Mouse (Mus musculus) heart, adult 2 months (tissue): ENCODE measurements around the gene Pax7. TPM values are rescaled to one million over a fixed set of nuclear protein-coding genes. Genes with fewer than 3 reads are reported as not detected.

ENCODE experiments used
- DNase-seq, 2 experiments: peaks; one replicate each; pipeline ENCODE4 v3.0.0; 2021
- H3K27ac ChIP-seq: fragments of 200-600 bp; 2 replicates; pipeline ENCODE4 v1.8.1; 2022
- H3K27me3 ChIP-seq: fragments of 200-500 bp; 2 replicates; pipeline ENCODE4 v1.6.1; 2012; ENCODE audit warnings: mild to moderate bottlenecking, low read length, inconsistent platforms, mixed read lengths; ENCODE audit not compliant: control insufficient read depth, insufficient read depth
- H3K36me3 ChIP-seq: fragments of 200-500 bp; 2 replicates; pipeline ENCODE4 v1.6.1; 2012; ENCODE audit warnings: low read length, inconsistent platforms; ENCODE audit not compliant: control insufficient read depth, insufficient read depth
- H3K4me1 ChIP-seq: fragments of 200-500 bp; 2 replicates; pipeline ENCODE4 v1.6.1; 2011; ENCODE audit warnings: low read length; ENCODE audit not compliant: control insufficient read depth, insufficient read depth
- H3K4me3 ChIP-seq: fragments of 200-600 bp; 2 replicates; pipeline ENCODE4 v1.8.1; 2022
- H3K79me2 ChIP-seq: fragments of 200-500 bp; replicated peaks from 2 replicates; pipeline ENCODE4 v1.6.1; 2012; ENCODE audit warnings: mild to moderate bottlenecking, inconsistent platforms, low read length, moderate library complexity, mixed read lengths; ENCODE audit not compliant: control insufficient read depth, insufficient read depth
- H3K9ac ChIP-seq: fragments of 200-500 bp; 2 replicates; pipeline ENCODE4 v1.6.1; 2012; ENCODE audit warnings: low read depth, mild to moderate bottlenecking, control low read depth, inconsistent platforms, low read length, mixed read lengths
- CTCF ChIP-seq: fragments of 200-600 bp; IDR thresholded peaks from 2 replicates; pipeline ENCODE4 v1.8.1; 2022; ENCODE audit warnings: antibody characterized with exemption, mild to moderate bottlenecking, moderate library complexity
- EP300 ChIP-seq: fragments of 200-500 bp; IDR thresholded peaks from 2 replicates; pipeline ENCODE4 v1.6.1; 2011; ENCODE audit warnings: low read depth, low read length, control low read depth; ENCODE audit not compliant: insufficient read depth
- POLR2A ChIP-seq: fragments of 200-500 bp; IDR thresholded peaks from 2 replicates; pipeline ENCODE4 v1.6.1; 2011; ENCODE audit warnings: mild to moderate bottlenecking, low read depth, low read length, control low read depth; ENCODE audit not compliant: insufficient read depth
- WGBS: fragments of 180-500 bp; shearing (Covaris S2); methylation state at CpG from one replicate; pipeline ENCODE4 v1.1.7; 2018; 5-methylcytosine and 5-hydroxymethylcytosine counted together
- intact Hi-C: fragments of 180-260 bp; cut with DNase I; formaldehyde crosslinking; loops from one replicate; pipeline ENCODE4 v1.15.1; 2025
- polyA plus RNA-seq: library from polyadenylated mRNA; depleted of rRNA; stranded (reverse); fragments of >200 nt; gene quantifications from 2 replicates; pipeline ENCODE4 v1.2.3, GENCODE M21; 2012
- total RNA-seq, 2 experiments: library from RNA; stranded (reverse); gene quantifications; 2 replicates each; pipeline ENCODE4 v1.2.3; 2021

Pax7 gene
- total and polyA plus RNA-seq, 3 experiments = not detected

- Histone ChIP-seq H3K27me3 (no peaks in the 10 kb centered on the region), H3K4me3 (no peak overlapping the region), H3K4me1 (no peaks in the 10 kb centered on the region), H3K27ac (no peak overlapping the region), H3K79me2 (no peaks in the 10 kb centered on the region), H3K36me3 (no peaks in the 10 kb centered on the region), H3K9ac (no peak overlapping the region)
- TF ChIP-seq POLR2A (no peak), EP300 (no peak), CTCF (no peak)
- 71% methylated on average over 10 of the region's 10 CpGs for WGBS
- no peak for DNase-seq
- intact Hi-C loops = no loop called here
Measured at GRCm38 (mm10) chr4:139716477-139717169, 116.7 kb downstream of the Pax7 start.

DNA sequence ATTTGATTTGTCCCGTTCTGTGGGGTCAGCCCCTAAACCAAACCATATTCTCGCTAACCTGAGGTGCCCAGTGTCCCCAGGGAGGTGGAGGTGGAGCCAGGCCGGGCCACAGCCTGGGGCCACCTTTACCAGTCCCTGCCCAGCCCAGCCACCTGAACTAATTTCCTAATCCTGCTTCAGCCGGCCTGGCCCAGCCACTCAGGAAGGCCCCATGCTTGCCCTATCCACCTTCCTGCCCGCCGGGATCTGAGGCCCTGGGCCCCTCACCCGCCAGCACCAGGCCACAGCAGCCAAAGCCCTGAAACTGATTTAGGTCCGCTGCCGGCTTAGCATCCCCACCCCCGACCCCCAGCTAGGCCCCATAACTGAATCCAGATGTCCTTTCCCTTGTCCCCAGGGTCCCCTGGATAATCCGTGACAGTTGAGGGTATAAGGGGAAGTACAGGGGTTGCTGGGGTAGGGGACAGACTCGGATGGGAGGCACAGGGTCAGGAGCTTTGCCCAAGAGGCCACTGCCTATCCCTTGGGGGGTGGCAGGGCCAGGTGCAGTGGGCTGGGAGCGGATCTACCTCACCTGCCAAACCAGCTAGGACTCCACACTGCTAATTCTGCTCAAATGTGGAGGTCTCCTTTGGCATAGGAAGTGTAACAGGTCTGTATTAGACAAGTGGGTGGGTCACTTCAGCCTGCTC, 117.9 kb downstream of the Pax7 start:
- WGBS = 32% methylated on average over 13 of the region's 13 CpGs
- DNase-seq = no peak
- TF ChIP-seq EP300 = no peak
- no peak for TF ChIP-seq CTCF
- no peak for TF ChIP-seq POLR2A
- Histone ChIP-seq H3K4me1 (no peaks in the 10 kb centered on the region), H3K4me3 (no peak overlapping the region), H3K27ac (no peak overlapping the region), H3K9ac (no peak overlapping the region), H3K27me3 (no peaks in the 10 kb centered on the region), H3K79me2 (no peaks in the 10 kb centered on the region), H3K36me3 (no peaks in the 10 kb centered on the region)
- intact Hi-C loops = no loop called here

DNA sequence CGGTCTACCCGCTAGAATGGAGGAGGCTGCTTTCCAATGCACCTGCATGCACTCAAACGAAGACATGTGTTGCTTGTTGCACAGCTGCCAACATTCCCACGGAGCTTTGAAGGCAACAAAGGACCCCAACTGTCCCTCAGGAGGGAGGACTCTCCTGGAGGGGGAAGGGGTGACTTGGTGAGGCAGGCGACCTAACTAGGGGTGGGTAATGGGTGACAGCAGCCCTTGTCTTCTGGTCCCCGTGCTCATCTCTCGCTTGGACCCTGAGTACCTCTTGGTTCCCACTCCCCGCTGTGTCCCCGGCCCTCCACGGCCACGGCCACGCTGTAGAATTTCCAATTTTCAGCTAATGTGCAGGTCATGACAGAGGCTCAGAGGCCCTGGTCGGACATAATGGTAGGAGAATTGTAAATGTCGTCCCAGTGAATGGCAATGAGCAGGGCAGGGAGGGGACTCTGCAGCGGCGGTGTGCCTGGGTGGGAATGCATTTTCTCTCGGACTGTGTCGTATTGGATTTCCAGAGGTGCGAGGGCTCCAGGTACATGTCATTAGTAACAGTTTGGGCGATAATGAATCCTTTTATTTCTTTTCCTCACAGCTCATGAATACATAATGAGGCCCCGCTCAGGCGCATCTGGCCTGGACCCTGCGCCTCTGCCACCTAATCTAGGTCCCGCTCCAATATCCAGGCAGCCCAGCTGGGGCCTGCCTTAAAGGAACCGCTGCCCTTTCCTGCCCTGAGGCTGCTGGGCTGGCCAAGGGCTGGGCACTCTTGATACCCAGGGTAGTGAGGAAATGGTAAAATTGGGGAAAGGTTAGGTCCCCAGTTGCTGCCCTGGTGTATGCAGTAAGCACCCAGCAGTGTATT, 122.6 kb downstream of the Pax7 start:
- Histone ChIP-seq H3K27ac (no peak overlapping the region), H3K4me1 (no peaks in the 10 kb centered on the region), H3K9ac (no peak overlapping the region), H3K4me3 (no peak overlapping the region), H3K27me3 (no peaks in the 10 kb centered on the region), H3K36me3 (no peaks in the 10 kb centered on the region), H3K79me2 (no peaks in the 10 kb centered on the region)
- intact Hi-C loops = no loop called here
- WGBS = 42% methylated on average over 25 of the region's 25 CpGs
- no peak for DNase-seq
- TF ChIP-seq POLR2A (no peak), CTCF (no peak), EP300 (no peak)

GRCm38 (mm10) chr4:139705986-139706385, 127.3 kb downstream of the Pax7 start:
- no peaks in the 10 kb centered on the region for H3K4me1 ChIP-seq
- H3K27me3 ChIP-seq = no peaks in the 10 kb centered on the region
- DNase-seq = no peak
- H3K9ac ChIP-seq = no peak overlapping the region
- intact Hi-C loops = no loop called here
- WGBS = 75% methylated on average over 5 of the region's 5 CpGs
- TF ChIP-seq CTCF = no peak
- no peak for TF ChIP-seq EP300
- no peak for TF ChIP-seq POLR2A
- no peaks in the 10 kb centered on the region for H3K36me3 ChIP-seq
- H3K4me3 ChIP-seq = no peak overlapping the region
- H3K27ac ChIP-seq = no peak overlapping the region
- H3K79me2 ChIP-seq = no peaks in the 10 kb centered on the region

GRCm38 (mm10) chr4:139703468-139703867, 129.9 kb downstream of the Pax7 start:
- no peak for DNase-seq
- 77% methylated on average over 11 of the region's 11 CpGs for WGBS
- Histone ChIP-seq H3K4me3 (no peak overlapping the region), H3K27me3 (no peaks in the 10 kb centered on the region), H3K27ac (no peak overlapping the region), H3K4me1 (no peaks in the 10 kb centered on the region), H3K36me3 (no peaks in the 10 kb centered on the region), H3K9ac (no peak overlapping the region), H3K79me2 (no peaks in the 10 kb centered on the region)
- TF ChIP-seq POLR2A (no peak), CTCF (peak; percentile 44)
- intact Hi-C loops = no loop called here
